Mouse (Mus musculus): ENCODE measurements around the gene Nrcam.
"Not testable (repeated sequence)": the region's sequence is repeated elsewhere in the genome, so short reads cannot be mapped to it uniquely, and the experiment has no call there.

The Nrcam gene

DNA sequence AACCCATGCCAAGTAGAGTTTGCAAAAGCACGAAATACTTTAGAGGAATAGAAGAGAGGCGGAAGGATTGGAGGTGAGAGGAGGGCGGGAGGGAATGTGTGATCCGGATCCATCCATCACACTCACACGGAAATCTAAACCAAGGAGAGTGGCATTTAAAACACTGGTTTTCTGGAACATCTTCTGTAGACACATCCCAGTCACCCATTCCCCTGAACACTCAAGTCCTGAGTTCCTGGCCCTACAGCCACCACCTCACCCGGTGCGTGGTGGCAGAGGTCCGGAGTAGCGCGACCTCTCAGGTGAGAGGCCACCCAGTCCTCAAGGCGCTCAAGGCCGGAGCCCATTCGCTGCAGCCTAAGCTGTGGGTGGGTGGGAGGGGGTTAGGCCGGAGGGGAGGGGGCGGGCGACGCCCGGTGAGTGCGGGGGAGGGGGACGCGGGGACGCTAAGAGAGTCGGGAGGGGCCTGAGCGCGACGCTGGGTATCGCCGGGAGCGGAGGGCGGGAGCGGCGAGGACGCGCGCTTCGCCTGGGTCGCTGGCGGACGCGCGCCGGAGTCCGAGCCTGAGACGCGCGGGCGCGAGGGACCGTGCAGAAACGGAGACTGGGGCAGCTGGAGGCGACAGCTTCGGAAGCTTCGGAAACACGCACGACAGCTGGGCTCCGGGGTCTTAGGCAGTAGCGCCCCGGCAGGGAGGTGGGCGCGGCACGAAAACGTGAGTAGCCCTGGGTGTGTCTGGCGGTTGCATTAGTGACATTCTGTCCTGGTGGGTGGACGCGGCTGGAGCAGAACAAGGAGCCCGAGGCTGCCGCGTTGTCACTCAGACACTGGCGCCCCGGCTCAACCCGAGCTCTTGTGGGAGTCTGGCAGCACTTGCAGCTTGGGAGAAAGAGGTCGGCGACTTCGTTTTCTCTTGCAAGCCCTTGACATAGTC, at the start of gene Nrcam:
Gene Nrcam (plus strand): TSS at position 505 of the 935 bp plus-strand sequence.
- peak; percentile 65 to 76 for DNase-seq

DNA sequence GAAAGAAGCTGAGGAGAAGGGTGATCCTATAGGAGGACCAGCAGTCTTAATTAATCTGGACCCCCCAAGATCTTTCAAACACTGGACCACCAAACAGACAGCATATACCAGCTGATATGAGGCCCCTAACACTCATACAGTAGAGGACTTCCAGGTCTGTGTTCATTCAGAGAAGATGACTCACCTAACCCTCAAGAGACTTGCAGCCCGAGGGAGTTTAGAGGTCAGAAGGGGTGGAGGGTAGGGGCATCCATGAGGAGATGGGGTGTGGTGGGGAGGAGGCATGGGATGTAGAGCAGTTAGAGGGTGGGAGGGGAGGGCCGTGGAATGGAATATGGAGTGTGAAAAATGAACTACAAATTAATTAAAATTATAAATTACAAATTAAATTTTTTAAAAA, 48.5 kb upstream of the Nrcam start:
- not testable (repeated sequence) for DNase-seq

DNA sequence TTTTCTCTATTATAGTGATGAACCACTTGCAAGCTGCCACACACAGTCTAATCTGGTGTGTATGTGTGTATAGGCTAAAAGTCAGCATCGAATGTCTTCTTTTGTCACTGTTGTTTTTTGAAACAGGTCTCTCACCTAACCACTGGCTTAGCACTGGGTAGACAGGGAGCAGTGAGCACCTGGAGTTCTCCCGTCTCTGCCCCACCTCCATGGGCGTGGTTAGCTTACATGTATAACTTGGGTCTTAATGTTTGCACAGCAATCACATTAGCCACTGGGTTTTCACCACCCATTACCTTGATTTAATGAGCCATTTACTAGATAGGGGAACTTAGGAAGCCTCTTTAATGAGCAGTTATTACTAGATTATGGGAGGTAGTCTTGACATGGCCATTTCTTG, 47.2 kb upstream of the Nrcam start:
- no peak for DNase-seq

DNA sequence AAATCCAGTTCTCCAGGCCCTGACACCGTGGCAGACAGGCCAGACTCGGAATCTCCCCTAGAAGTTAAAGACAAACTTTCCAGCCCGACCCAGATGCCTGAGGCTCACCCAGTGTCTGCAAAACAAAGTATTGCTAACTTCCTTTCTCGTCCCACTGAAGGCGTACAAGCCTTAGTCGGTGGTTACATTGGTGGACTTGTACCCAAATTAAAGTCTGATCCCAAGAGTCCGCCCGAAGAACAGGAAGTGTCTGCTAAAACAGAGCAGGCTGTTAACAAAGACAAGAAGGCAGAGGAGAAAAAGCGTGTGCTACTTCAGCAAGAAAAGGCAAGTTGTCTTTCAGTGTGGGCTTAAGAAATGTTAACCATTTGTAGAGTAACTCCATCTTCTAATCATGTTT, 45.3 kb upstream of the Nrcam start:
- peak in 1 of 2 experiments; percentile 5 for DNase-seq

DNA sequence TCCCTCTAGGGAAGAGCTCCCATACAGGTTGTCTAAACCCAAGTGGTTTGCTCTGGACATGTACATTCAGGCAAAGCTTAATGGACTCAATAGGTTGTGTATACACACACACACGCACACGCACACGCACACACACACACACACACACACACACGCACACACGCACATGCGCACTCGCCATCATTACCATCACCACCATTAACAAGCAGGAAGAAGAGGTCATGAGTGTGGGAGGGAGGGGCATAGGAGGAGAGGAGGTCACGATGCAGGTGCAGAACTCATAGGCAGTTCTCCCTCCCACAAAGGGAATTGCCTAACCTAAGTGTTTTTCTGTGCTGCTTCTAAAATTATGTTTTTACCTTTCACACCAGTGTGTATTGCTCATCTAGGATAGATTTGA, 41.7 kb upstream of the Nrcam start:
- DNase-seq: no peak

DNA sequence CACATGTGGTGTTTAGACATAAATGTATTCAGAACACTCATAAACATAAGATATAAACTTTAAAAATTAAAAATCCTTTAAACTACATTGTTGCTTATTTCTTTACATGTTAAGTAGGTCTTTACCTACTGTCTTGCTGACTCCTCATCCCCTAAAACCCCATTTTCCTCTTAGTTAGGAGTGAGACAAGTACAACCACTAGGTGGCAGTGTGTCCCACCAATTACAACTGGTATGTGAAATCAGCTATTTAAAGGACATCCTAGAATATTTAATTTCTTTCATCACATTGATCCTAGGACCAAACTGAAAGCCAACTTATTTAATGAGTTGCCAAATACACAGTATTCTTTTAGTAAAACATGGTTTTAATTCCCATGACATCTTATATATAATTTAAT, 36.4 kb upstream of the Nrcam start:
- peak; percentile 77 to 79 for DNase-seq

DNA sequence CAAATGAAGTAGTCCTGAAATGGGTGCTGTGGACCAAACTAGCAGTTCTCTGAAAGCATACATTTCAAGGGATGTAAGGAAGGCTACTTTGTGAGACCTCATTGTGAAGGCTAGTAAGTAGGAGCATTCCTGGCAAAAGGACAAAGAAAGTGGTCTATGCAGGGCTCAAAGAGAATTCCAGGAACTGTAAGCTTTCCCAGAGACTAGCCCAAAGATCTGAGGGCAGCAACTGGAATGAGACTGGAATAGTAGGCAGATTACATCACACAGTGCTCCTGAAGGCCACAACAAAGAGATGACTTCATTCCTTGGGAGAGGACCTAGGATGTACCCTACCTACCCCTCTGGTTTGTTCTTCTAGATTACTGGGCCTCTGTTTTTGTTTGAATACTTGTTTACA, 27.9 kb upstream of the Nrcam start:
- no peak for DNase-seq

GRCm38 (mm10) chr12:44304012-44304411, 24.7 kb upstream of the Nrcam start:
- DNase-seq: no peak

- DNase-seq: peak; percentile 18 to 33
These were observed 23.8 kb upstream of the Nrcam start for GRCm38 (mm10) chr12:44304869-44305268.

DNA sequence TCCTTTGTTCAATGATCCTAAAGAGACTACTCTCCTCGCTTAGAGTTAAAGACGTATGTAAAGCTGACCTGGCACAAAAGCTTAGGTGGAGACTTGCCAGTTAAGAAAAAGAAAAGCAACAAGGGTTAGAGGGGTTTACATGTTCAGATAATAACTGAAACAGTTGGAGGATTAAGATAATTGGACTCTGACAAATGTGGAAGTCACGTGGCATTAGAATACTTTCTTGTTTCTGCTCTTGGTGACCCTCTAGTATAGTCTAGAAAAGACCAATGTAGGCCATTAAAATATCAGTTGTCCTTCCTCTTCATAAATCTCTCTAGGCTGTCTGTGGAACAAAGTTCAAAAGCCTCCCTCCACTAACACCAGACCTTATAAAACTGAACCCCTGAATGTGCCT, 20.5 kb upstream of the Nrcam start:
- DNase-seq: no peak

DNA sequence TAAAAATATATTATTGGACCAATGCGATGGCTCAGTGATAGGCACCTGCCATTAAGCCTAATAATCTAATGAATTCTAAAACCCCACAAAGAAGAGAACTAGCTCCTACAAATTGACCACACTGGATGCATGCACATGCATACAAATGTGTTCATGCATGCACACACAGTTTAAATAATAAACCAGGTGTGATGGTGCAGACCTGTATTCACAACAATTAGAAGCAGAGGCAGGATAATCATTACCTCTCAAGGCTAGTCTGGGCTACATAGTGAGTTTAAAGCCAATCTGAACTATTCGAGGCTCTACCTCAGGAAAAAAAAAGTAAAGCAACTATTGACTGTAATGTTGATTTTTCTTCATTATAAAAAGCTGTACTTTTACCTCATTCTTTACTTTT, 13.5 kb upstream of the Nrcam start:
- no peak for DNase-seq

DNA sequence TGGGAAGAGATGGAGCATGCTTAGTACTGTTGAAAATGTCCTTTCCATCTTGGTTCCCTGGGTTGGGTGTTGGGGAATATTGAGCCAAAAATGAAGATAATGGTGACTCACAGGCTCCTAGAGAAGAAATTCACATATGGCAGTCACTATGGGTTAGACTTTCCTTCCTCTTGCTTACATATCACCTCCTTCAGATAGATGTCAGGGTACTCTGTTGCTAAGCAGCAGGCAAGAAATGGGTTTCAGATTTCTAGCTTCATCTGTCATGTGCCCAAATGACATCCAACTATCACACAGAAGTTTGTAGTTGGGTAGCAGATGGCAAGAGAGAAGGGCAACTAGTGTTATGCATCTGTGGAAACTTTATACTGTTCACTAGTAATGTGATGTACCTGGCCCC, 3.6 kb upstream of the Nrcam start:
- DNase-seq: no peak

DNA sequence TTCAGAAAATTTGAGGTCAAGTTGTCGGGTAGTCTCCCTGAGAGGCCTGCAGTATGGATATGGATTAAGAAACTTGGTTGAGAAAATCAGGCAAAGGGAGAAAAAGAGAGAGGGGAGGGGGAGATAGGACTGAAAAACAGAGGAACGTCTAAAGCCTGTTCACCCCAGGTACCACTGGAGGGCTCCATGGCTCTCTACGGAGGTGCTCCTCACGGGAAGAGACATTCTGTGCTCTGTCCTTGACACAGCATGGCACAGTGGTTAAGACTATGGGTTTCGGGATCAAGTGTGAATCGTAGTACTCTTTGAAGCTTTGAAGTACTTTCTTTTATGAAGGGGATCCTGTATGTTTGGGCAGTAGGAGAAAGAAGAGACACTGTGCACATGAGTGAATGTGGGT, 1.2 kb upstream of the Nrcam start:
- peak; percentile 27 to 43 for DNase-seq

- DNase-seq: peak; percentile 29 to 51
These were observed 881 bp downstream of the Nrcam start for GRCm38 (mm10) chr12:44329316-44330215.

DNA sequence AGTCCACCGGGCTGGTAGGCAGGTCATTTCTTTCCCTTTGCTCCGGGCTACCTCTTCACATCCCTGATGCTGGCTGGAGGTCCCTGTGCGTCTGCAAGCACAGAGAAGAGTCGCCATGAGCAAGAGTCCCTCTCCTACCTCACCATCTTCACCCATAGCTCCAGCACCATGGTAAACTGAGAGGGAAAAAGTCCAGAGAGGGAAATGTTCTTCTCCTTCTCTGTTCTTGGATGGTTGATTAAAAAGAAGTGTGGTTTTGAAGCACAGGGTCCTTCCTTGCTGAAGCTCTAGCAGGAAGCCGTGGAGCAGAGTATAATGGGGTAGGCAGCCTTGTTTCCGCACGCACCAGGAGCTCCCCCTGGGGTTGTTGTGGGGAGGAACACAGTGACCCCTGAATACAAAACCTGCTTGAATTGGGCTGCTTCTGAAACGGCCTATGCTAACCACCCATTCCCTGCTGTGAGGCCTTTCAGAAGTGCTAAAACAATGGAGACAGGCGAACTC, 1.6 kb downstream of the Nrcam start:
- DNase-seq: peak in 1 of 2 experiments; percentile 18

- DNase-seq: no peak
These were observed 8.5 kb downstream of the Nrcam start for GRCm38 (mm10) chr12:44337136-44337640.

DNA sequence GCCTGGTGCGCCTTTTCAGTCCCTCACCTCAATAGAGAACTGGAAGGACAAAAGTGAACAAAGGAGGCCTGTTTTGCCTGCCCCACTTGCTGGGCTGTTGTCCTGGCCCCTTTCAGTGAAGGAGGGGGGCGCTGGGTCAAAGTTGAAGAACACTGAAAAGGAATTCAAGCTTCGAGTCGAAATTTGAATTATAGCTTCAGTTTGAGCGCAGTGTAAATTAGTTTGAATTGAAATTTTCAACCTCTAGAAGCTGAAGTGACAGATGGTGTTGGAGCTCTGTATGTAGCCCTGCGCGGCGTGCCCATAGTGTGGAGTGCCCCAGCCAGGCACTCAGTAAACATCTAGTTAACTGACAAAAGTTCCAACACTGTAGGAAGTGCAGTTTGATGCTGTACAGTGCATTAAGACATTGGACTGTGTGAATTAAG, 9.5 kb downstream of the Nrcam start:
- DNase-seq: no peak

- DNase-seq: peak in 1 of 2 experiments; percentile 7
These were observed 15.4 kb downstream of the Nrcam start for GRCm38 (mm10) chr12:44344075-44344474.

DNA sequence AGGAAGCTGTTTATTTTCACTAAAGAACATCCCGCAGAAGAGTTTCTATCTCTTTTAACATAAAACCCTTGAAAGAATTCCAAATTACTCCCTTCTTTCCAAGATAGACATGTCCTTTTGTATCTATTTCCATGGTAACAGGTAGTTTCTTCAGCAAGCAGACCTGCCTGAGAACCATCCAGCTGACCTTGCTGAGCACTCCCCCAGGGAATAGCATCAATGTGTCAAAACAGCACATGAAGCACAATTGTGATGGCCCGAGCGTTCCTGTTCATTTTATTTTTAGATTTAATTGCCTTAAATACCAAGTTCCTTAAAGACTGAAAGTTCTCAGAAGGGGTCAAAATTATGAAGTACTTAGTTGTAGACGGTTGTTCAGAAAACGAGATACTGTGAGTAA, 16.6 kb downstream of the Nrcam start:
- no peak for DNase-seq

GRCm38 (mm10) chr12:44346143-44346542, 17.5 kb downstream of the Nrcam start:
- DNase-seq: no peak

DNA sequence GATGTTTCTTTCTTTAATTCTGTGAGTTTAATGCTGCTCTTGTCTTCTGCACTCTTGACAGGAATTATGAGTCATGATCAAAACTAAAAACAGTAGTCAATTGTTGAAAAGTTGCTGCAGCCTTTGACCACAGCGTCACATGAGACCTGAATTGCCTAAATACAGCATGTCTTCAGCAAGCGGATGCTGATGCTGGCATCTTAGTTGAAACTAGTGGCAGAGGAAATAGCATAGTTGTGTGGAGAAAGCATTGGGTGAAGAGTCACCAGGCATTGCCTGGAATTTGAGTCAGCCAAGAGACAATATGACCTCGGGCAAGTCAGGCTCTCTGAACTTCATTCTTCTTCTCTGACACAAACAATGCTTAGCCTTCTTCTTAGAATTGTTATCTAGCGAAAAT, 26.4 kb downstream of the Nrcam start:
- no peak for DNase-seq

DNA sequence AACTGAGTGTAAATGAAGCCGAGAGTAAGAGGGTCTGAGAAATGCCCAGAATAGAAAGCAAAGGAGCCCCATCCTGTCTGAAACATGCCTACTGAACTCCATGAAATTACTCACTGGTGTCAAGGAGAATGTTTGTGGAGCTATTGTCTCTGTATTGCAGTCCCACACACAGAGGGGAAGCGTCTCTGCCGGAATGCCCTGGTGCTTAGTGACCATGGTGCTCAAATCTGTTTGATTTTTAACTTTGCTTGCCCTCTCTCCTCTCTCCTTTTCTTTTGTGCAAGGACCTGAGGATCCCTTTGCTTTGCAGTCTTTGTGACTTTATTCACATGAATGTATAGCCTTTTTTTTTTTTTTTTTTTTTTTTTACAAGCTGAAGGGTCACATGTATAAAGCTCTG, 28.8 kb downstream of the Nrcam start:
- DNase-seq: no peak

GRCm38 (mm10) chr12:44357881-44358280, 29.2 kb downstream of the Nrcam start:
- DNase-seq: no peak
